Mouse (Mus musculus) hindbrain, embryonic 14.5 days (tissue): ENCODE results near the gene Arhgef26. TPM values are rescaled to one million over a fixed set of nuclear protein-coding genes. Genes with fewer than 3 reads are reported as not detected.

Source experiments
- ATAC-seq: fragments of 200-750 bp; cut with Nextera tagmentation; 2 replicates; pipeline ENCODE4 v1.8.0; 2017; ENCODE audit warnings: moderate number of reproducible peaks, mild to moderate bottlenecking, moderate TSS enrichment, moderate library complexity; ENCODE audit not compliant: low FRiP score
- DNase-seq: peaks from one replicate; pipeline ENCODE4 v3.0.0-alpha.2; 2015; ENCODE audit warnings: low spot score
- H3K27ac ChIP-seq: fragments of 300-500 bp; sonication (generic); 2 replicates; pipeline ENCODE4 v1.5.1; 2014; ENCODE audit warnings: mild to moderate bottlenecking, moderate library complexity
- H3K27me3 ChIP-seq: fragments of 300-500 bp; sonication (generic); 2 replicates; pipeline ENCODE4 v1.6.1; 2014; ENCODE audit warnings: mild to moderate bottlenecking, low read length, mixed read lengths; ENCODE audit not compliant: control insufficient read depth, insufficient read depth
- H3K36me3 ChIP-seq: fragments of 300-500 bp; sonication (generic); replicated peaks from 2 replicates; pipeline ENCODE4 v1.6.1; 2014; ENCODE audit not compliant: control insufficient read depth, insufficient read depth
- H3K4me1 ChIP-seq: fragments of 300-500 bp; sonication (generic); replicated peaks from 2 replicates; pipeline ENCODE4 v1.6.1; 2014; ENCODE audit warnings: antibody characterized with exemption, low read length, mixed read lengths; ENCODE audit not compliant: control insufficient read depth, insufficient read depth
- H3K4me2 ChIP-seq: fragments of 300-500 bp; sonication (generic); replicated peaks from 2 replicates; pipeline ENCODE4 v1.6.1; 2014; ENCODE audit warnings: mild to moderate bottlenecking, moderate library complexity
- H3K4me3 ChIP-seq: fragments of 300-500 bp; sonication (generic); replicated peaks from 2 replicates; pipeline ENCODE4 v1.5.1; 2014; ENCODE audit warnings: mild to moderate bottlenecking, low read length
- H3K9ac ChIP-seq: fragments of 300-500 bp; sonication (generic); 2 replicates; pipeline ENCODE4 v1.6.1; 2014
- H3K9me3 ChIP-seq: fragments of 300-500 bp; sonication (generic); 2 replicates; pipeline ENCODE4 v1.6.1; 2016; ENCODE audit warnings: low read length; ENCODE audit not compliant: control insufficient read depth
- WGBS: fragments of 180-500 bp; shearing (Covaris S2); extraction: QIAGEN DNeasy Blood & Tissue Kit; methylation state at CpG from one replicate; pipeline ENCODE4 v1.1.7; 2014; 5-methylcytosine and 5-hydroxymethylcytosine counted together
- polyA plus RNA-seq: library from polyadenylated mRNA; unstranded; fragments of >200 nt; fragmentation: Nextera tagmentation; extraction: Ambion mirVana; gene quantifications from 2 replicates; pipeline ENCODE4 v1.2.1, GENCODE M21; 2014

The Arhgef26 gene
- polyA plus RNA-seq, 1 experiment from 2014 or later = 11.7 TPM

DNA sequence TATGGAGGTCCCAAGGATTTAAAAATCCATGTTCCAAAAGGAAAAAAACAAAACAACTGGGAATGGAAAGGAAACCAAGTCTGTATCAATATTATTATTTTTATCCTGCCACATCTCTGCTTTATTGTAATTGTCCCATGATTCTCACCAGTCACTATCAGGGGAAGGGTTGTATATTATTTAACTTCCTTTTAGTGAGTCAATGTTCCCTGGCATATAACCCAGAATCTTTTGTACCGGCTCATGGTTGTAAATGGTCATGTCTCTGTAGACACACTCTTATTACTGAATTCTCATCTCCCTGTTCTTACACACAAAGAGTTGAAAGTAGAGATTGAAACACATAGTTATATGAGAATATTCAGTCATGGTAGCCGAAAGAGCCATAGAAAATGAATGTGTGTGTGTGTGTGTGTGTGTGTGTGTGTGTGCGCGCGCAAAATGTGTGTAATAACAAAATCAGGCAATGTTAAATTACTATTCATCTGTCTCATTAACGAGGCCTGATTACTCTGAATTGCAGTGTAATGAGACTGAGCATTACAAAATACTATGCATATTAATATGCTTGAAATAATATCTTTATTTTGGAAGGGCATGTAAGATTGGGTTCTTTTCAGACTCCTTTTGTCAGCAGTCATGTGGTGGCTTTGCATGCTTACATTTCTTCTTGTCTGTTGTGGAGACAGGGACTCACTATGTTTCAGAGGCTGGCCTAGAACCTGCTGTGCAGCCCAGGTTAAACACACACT, 80.4 kb downstream of the Arhgef26 start:
- Histone ChIP-seq H3K4me2 (no peak overlapping the region), H3K9ac (no peak overlapping the region), H3K4me1 (no peaks in the 10 kb centered on the region), H3K36me3 (no peaks in the 10 kb centered on the region), H3K27ac (no peak overlapping the region), H3K9me3 (no peaks in the 10 kb centered on the region), H3K27me3 (no peaks in the 10 kb centered on the region), H3K4me3 (no peak overlapping the region)
- DNase-seq (no peak), ATAC-seq (no peak)
- 88% methylated on average over 6 of the region's 6 CpGs for WGBS

DNA sequence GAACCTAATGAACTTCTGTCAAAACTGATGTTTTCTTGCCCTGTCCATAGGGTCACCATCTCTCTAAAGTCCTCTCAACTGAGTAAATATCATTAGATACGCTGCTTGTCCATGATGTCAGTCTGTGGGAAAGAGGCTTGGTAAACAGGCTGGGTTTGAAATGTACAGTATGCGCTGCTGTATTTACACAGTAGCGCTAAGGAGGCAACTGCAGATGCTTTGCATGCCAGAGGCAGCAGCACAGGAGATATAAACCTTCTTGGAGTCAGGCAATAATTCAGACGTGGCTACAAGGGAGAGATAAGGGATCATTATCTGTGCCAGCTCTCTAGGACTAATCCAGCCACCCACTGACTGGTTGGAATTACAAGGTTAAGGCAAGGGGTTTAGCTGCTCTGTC, 95.5 kb downstream of the Arhgef26 start:
- H3K36me3 ChIP-seq = no peaks in the 10 kb centered on the region
- H3K9me3 ChIP-seq = no peaks in the 10 kb centered on the region
- H3K4me1 ChIP-seq = no peaks in the 10 kb centered on the region
- no peak for ATAC-seq
- H3K27ac ChIP-seq = no peak overlapping the region
- no peak overlapping the region for H3K4me2 ChIP-seq
- WGBS = 75% methylated on average over 4 of the region's 4 CpGs
- no peak overlapping the region for H3K4me3 ChIP-seq
- H3K27me3 ChIP-seq = no peaks in the 10 kb centered on the region
- DNase-seq = no peak
- H3K9ac ChIP-seq = no peak overlapping the region

DNA sequence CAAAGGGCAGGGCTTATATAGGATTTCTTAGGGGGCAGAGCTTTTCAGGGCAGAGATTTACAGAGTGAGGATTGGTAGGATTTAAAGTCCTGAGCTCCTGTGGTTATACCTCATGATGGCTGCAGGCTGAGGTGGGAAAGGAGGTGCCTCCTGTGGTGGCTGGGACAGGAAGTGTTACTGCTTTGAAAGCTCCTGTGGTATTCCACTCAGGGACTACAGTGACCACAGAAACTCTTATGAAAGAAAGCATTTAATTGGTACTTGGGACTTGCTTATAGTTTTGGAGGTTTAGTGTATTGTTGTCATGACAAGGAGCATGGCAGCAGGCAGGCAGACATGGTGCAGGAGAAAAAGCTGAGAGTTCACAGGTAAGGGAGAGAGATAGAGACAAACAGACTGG, 97.8 kb downstream of the Arhgef26 start:
- ATAC-seq = no peak

DNA sequence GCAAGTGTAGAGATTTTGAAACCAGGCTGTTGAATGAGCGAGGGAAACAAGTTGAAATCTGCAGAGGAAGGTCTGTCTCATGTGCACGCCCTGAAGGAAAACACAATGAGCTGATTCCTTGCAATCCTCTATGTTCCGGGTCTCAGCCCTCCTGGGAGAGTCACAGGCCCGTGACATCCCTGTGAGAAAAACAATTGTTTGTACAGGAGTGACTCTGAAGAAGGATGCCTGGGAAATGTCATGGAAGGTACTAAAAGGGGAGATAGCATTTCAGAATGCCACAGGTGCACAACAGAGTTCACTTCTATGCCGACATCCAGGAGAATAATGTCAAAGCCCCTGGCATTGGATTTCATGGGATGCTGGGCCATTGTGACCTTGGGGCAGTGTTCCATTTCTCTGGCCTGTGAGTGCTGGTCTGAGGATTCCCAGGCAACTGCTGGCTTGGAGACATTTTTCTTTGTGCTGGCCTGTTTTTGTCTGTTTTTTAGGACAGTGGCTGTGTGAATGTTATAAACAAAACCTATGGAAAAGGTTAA, 102.4 kb downstream of the Arhgef26 start:
- no peak for ATAC-seq
- Histone ChIP-seq H3K36me3 (no peaks in the 10 kb centered on the region), H3K27me3 (no peaks in the 10 kb centered on the region), H3K9ac (no peak overlapping the region), H3K4me3 (no peak overlapping the region), H3K4me2 (no peak overlapping the region), H3K4me1 (no peaks in the 10 kb centered on the region), H3K9me3 (no peaks in the 10 kb centered on the region), H3K27ac (no peak overlapping the region)
- WGBS = 21% methylated on average over 5 of the region's 5 CpGs
- DNase-seq = no peak

More for the DNA sequence above, 97.8 kb downstream of the Arhgef26 start:
- H3K4me1 ChIP-seq = no peaks in the 10 kb centered on the region
- no peak overlapping the region for H3K27ac ChIP-seq
- DNase-seq = no peak
- H3K27me3 ChIP-seq = no peaks in the 10 kb centered on the region
- no peaks in the 10 kb centered on the region for H3K9me3 ChIP-seq
- H3K4me3 ChIP-seq = no peak overlapping the region
- no peak overlapping the region for H3K9ac ChIP-seq
- H3K36me3 ChIP-seq = no peaks in the 10 kb centered on the region
- H3K4me2 ChIP-seq = no peak overlapping the region

DNA sequence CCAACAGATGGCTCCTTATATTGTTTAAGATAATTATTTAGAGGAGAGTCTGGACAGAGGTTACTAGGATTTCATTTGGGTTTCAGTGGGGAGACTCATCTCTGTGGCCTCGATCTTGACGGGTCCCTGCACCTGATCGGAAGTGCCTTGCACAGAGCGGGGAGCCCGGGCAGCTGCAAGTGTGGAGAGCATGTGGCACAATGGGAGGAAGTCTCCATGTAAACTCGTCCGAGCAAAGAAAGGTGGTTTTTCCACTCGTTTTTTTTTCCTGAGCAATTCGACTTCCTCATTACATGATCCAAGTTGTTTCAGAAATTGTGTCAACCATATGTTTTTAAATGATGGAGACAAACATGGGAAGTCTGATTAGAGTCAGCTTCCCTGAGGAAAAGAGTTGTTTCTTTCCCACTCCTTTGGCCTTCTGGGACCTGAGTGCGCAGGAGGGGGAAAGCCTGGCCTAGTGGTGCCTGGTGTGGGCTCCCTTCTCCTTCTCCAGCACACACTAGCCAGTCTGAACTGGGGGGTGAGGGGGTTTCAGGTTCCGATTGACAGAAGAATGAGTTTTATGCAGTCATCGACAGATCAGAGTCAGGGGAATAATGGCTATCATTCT, 105.5 kb downstream of the Arhgef26 start:
- WGBS = 86% methylated on average over 12 of the region's 12 CpGs
- no peak overlapping the region for H3K9ac ChIP-seq
- no peak overlapping the region for H3K4me3 ChIP-seq
- ATAC-seq = no peak
- H3K4me1 ChIP-seq = no peaks in the 10 kb centered on the region
- H3K27ac ChIP-seq = no peak overlapping the region
- H3K9me3 ChIP-seq = no peaks in the 10 kb centered on the region
- H3K4me2 ChIP-seq = no peak overlapping the region
- no peaks in the 10 kb centered on the region for H3K36me3 ChIP-seq
- DNase-seq = no peak
- H3K27me3 ChIP-seq = no peaks in the 10 kb centered on the region

DNA sequence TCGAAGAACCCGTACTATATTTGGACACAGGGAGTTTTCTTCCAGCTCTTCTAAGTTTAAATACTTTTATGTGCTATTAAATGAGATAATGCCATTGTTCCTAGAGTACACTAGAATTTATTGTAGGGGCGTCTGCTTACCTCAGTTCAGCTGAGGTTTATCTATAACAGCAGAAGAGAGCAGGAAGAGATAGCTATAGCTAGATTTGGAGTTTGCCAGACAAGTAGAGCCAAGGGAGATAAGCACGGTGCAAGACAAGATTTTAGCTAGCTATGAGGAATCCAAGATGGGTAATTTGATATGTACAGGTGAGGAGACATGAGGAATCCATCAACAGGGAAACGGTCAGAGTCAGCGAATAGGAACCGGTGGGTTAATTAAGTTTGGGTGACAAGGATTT, 108.1 kb downstream of the Arhgef26 start:
- H3K4me2 ChIP-seq = no peak overlapping the region
- no peak for ATAC-seq
- 95% methylated on average over 7 of the region's 7 CpGs for WGBS
- no peak overlapping the region for H3K27ac ChIP-seq
- H3K4me1 ChIP-seq = no peaks in the 10 kb centered on the region
- H3K27me3 ChIP-seq = no peaks in the 10 kb centered on the region
- no peaks in the 10 kb centered on the region for H3K9me3 ChIP-seq
- no peak for DNase-seq
- no peak overlapping the region for H3K4me3 ChIP-seq
- H3K36me3 ChIP-seq = no peaks in the 10 kb centered on the region
- no peak overlapping the region for H3K9ac ChIP-seq

DNA sequence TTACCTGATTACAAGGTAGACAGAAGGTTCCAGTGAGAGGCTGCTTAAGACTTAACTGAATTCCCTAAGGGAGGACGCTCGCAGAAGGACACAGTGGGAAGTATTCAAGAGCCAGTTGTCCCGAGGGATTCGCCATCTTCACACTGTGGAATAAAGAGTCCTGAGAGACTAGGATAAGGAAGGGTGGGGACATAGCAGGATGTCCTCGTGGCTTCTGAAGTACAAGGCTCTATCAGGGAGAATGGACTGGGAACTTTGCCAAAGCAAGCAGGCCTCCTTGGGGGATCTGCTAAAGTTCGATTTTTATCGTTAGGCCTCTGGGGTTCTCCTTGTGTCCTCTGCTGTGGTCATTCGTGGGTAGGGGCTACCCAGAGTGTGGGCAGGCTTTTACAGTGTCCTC, 109.0 kb downstream of the Arhgef26 start:
- WGBS = 71% methylated on average over 8 of the region's 8 CpGs
- Histone ChIP-seq H3K27ac (no peak overlapping the region), H3K9ac (no peak overlapping the region), H3K4me3 (no peak overlapping the region), H3K9me3 (no peaks in the 10 kb centered on the region), H3K27me3 (no peaks in the 10 kb centered on the region), H3K4me2 (no peak overlapping the region), H3K4me1 (no peaks in the 10 kb centered on the region), H3K36me3 (no peaks in the 10 kb centered on the region)
- ATAC-seq = no peak
- DNase-seq = no peak

DNA sequence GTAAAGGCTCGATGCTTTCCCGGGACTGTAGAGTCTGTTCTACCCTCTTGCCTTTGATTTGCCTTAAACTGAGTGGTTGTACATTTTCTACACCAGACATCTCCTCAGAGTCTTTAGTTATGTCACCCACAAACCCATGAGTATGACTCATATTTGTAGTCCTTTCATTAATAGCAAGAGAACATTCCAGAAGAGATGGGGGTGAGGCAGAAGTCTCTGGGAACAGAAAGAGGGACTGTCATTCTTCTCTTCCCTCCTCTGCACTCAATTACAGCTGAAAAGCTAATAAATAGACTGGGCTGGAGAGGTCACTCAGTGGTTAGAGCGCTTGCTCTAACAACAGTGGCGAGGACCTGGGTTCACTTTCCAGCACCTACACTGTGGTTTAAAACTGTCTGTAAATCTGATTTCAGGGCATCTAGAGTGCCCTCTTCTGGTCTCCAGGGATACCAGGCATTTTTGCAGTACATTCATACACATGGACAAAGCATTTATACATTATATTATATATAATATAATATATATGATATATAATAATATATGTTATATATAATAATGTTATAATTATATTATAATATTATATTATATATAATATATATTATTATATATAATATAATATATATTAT, 111.8 kb downstream of the Arhgef26 start:
- no peak overlapping the region for H3K4me2 ChIP-seq
- H3K4me1 ChIP-seq = peaks cover 12% of the 10 kb centered on the region
- H3K4me3 ChIP-seq = no peak overlapping the region
- WGBS = 95% methylated on average over 4 of the region's 4 CpGs
- no peak overlapping the region for H3K9ac ChIP-seq
- no peak overlapping the region for H3K27ac ChIP-seq
- H3K9me3 ChIP-seq = no peaks in the 10 kb centered on the region
- H3K36me3 ChIP-seq = no peaks in the 10 kb centered on the region
- ATAC-seq (no peak), DNase-seq (no peak)
- no peaks in the 10 kb centered on the region for H3K27me3 ChIP-seq

DNA sequence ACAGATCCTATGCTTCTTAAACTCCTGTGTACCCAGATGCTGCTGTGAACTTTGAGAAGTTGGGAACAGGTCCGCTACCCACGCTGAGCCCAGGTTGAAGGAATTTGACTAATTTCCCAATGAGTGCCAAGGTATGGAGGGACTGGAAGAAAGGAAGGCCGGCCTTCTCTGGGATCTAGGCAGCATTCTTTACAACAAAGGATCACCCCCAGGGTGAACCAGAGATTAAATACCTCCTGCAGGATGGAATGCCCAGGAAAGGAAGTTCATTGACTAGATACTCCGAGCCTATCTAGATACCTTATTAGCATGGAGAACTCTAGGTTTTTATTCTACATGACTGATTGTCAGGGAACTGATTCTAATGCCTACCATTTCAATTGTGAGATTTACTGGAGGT, 114.8 kb downstream of the Arhgef26 start:
- H3K4me1 ChIP-seq = peaks cover 14% of the 10 kb centered on the region
- no peak overlapping the region for H3K4me3 ChIP-seq
- H3K4me2 ChIP-seq = no peak overlapping the region
- no peaks in the 10 kb centered on the region for H3K9me3 ChIP-seq
- WGBS = 48% methylated on average over 4 of the region's 4 CpGs
- DNase-seq (no peak), ATAC-seq (no peak)
- H3K9ac ChIP-seq = no peak overlapping the region
- peak overlapping the region; percentile 56 for H3K27ac ChIP-seq
- no peaks in the 10 kb centered on the region for H3K27me3 ChIP-seq
- no peaks in the 10 kb centered on the region for H3K36me3 ChIP-seq
